16 mouse cellular contexts compared by ENCODE assay signal in the genomic region with DNA sequence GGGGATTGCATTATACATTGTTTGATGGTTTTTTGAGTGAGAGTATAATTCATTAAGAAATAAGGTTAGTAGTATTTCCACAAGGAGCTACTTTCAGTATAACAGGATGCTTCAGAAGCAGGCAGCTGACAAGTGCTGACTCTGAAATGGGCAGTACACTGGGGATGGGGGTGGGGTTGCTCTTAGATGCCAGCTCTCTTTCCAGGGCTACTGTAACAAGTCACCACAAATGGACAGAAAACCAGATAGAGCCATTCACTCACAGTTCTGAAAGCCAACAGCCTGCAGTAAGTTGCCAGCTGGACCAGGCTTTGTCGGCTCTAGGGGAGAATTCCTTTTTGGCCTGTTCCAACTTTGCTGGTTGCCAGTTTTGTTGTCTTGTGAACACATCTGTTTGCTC.
DNase-seq lines count a peak whose midpoint lies in the region; ATAC-seq lines count a peak whose summit lies in the region.
"Had no signal": no experiment of that assay in that cellular context is flagged by ENCODE, and none has a peak within 500 bp of the region (broad histone marks: within the 10 kb centered on the region; RNA-seq: fewer than 3 reads in every experiment).

No protein-coding gene starts in this region.

- H3K9me3 ChIP-seq in midbrain, embryonic 14.5 days (ENCODE audit: control insufficient read depth, low read length): no peaks in the 10 kb centered on the region
- H3K9me3 ChIP-seq in midbrain, embryonic 13.5 days: no peaks in the 10 kb centered on the region
- no peaks in the 10 kb centered on the region for H3K9me3 ChIP-seq in neural tube, embryonic 15.5 days (replicated peaks)
- H3K9me3 ChIP-seq: G1E; limb, embryonic 12.5 days had no signal

- H3K27me3 ChIP-seq in midbrain, embryonic 14.5 days (ENCODE audit: control insufficient read depth, insufficient read depth, low read length): no peaks in the 10 kb centered on the region
- no peaks in the 10 kb centered on the region for H3K27me3 ChIP-seq in midbrain, embryonic 13.5 days
- H3K27me3 ChIP-seq in neural tube, embryonic 15.5 days (replicated peaks): no peaks in the 10 kb centered on the region
- H3K27me3 ChIP-seq: limb, embryonic 12.5 days had no signal

- H3K4me2 ChIP-seq in midbrain, embryonic 14.5 days (ENCODE audit: low read length): no peak overlapping the region
- H3K4me2 ChIP-seq in midbrain, embryonic 13.5 days (replicated peaks): no peak overlapping the region
- no peak overlapping the region for H3K4me2 ChIP-seq in neural tube, embryonic 15.5 days
- H3K4me2 ChIP-seq: limb, embryonic 12.5 days had no signal

- H3K4me1 ChIP-seq in midbrain, embryonic 14.5 days (ENCODE audit: control insufficient read depth, insufficient read depth, low read length): 0 out of 2 replicates have a peak, but pooled peaks cover 3% of the 10 kb centered on the region
- peaks cover 2% of the 10 kb centered on the region for H3K4me1 ChIP-seq in midbrain, embryonic 13.5 days (replicated peaks)
- no peaks in the 10 kb centered on the region for H3K4me1 ChIP-seq in neural tube, embryonic 15.5 days

- H3K4me3 ChIP-seq in midbrain, embryonic 14.5 days (replicated peaks; ENCODE audit: low read depth, low read length): no peak overlapping the region
- H3K4me3 ChIP-seq in midbrain, embryonic 13.5 days (replicated peaks): no peak overlapping the region
- H3K4me3 ChIP-seq in neural tube, embryonic 15.5 days (replicated peaks): no peak overlapping the region
- H3K4me3 ChIP-seq: heart, adult 2 months; limb, embryonic 12.5 days; myocyte had no signal

- 70% methylated on average over 1 of the region's 1 CpGs for WGBS in midbrain, embryonic 14.5 days
- WGBS in midbrain, embryonic 13.5 days: 86% methylated on average over 1 of the region's 1 CpGs
- 44% methylated on average over 1 of the region's 1 CpGs for WGBS in neural tube, embryonic 15.5 days

- H3K9ac ChIP-seq in midbrain, embryonic 14.5 days (replicated peaks; ENCODE audit: low read length): no peak overlapping the region
- H3K9ac ChIP-seq in midbrain, embryonic 13.5 days (replicated peaks): no peak overlapping the region
- H3K9ac ChIP-seq in neural tube, embryonic 15.5 days (replicated peaks): no peak overlapping the region
- H3K9ac ChIP-seq: limb, embryonic 12.5 days had no signal

- ATAC-seq in midbrain, embryonic 14.5 days (ENCODE audit: low FRiP score, low TSS enrichment): no peak
- no peak for ATAC-seq in midbrain, embryonic 13.5 days
- peak; percentile 61 for ATAC-seq in neural tube, embryonic 15.5 days (ENCODE audit: low FRiP score)

- DNase-seq in cerebellum, postnatal 10 days: peak; percentile 77 to 85
- no peak for DNase-seq in cerebellum, adult 11-12 months
- peak; percentile 4 for DNase-seq in heart, postnatal 25 days (ENCODE audit: low spot score)
- DNase-seq in heart, adult 8-10 months (ENCODE audit: low spot score): no peak
- DNase-seq in midbrain, embryonic 14.5 days: peak; percentile 24
- DNase-seq: heart, adult 2 months; heart, postnatal 4 days; kidney, adult 2 months; kidney, postnatal 4 days; right cerebral cortex, postnatal 25 days; thymus, adult 18-20 months had no signal

- no peaks in the 10 kb centered on the region for H3K36me3 ChIP-seq in midbrain, embryonic 14.5 days (ENCODE audit: control insufficient read depth, insufficient read depth, low read length)
- no peaks in the 10 kb centered on the region for H3K36me3 ChIP-seq in midbrain, embryonic 13.5 days
- no peaks in the 10 kb centered on the region for H3K36me3 ChIP-seq in neural tube, embryonic 15.5 days
- H3K36me3 ChIP-seq: limb, embryonic 12.5 days had no signal

- intact Hi-C loops in heart, postnatal 25 days (cut with DNase I): no loop called here

- H3K27ac ChIP-seq in midbrain, embryonic 14.5 days (replicated peaks; ENCODE audit: low read depth, low read length): no peak overlapping the region
- no peak overlapping the region for H3K27ac ChIP-seq in midbrain, embryonic 13.5 days
- H3K27ac ChIP-seq in neural tube, embryonic 15.5 days (replicated peaks): no peak overlapping the region
- H3K27ac ChIP-seq: heart, adult 2 months; limb, embryonic 12.5 days had no signal

Comparison
In these comparisons a context has a peak if more than half of its experiments do, and no peak if none do; other contexts are left out.
1. DNase-seq: peak in cerebellum, postnatal 10 days (2 of 2), heart, postnatal 25 days (single experiment) and midbrain, embryonic 14.5 days (single experiment); none in cerebellum, adult 11-12 months (single experiment) and heart, adult 8-10 months (single experiment).